Mouse (Mus musculus) gastrocnemius, postnatal 4 days (tissue): ENCODE results near the gene B230104I21Rik. TPM values are rescaled to one million over a fixed set of nuclear protein-coding genes. Genes with fewer than 3 reads are reported as not detected.

Source experiments
- DNase-seq, 2 experiments: peaks; one replicate each; pipeline ENCODE4 v3.0.0; 2021 to 2022; ENCODE audit warnings: low spot score in 2 of 2, mixed read lengths in 2 of 2
- total RNA-seq, 2 experiments: library from RNA; stranded (reverse); gene quantifications; 2 replicates each; pipeline ENCODE4 v1.2.3; 2021

Gene B230104I21Rik
- total RNA-seq, 2 experiments from 2014 or later = not detected

GRCm38 (mm10) chr4:154393196-154394122 lies 57.5 kb downstream of the B230104I21Rik start:
- peak in 1 of 2 experiments; percentile 39 for DNase-seq

- DNase-seq = no peak
These were observed 58.3 kb downstream of the B230104I21Rik start for GRCm38 (mm10) chr4:154394123-154394722.

GRCm38 (mm10) chr4:154396652-154397301 lies 60.9 kb downstream of the B230104I21Rik start:
- DNase-seq = no peak

Other genes with a start within 250 kb of the B230104I21Rik start
- under 1 TPM in 1 of 2 experiments, not detected in 1; 0.23 TPM for gene Trp73, start 195.9 kb upstream of the B230104I21Rik start, total RNA-seq
- gene Wrap73, start 193.8 kb upstream of the B230104I21Rik start, total RNA-seq = 10 to 100 TPM; 15.4 to 20.5 TPM
- 10 to 100 TPM; 81.6 to 88.5 TPM for gene Tprgl, start 175.5 kb upstream of the B230104I21Rik start, total RNA-seq
- gene Megf6, start 165.4 kb upstream of the B230104I21Rik start, total RNA-seq = 10 to 100 TPM; 11.3 to 11.6 TPM
- gene Arhgef16, start 34.5 kb upstream of the B230104I21Rik start, total RNA-seq = 1 to 10 TPM; 1.6 to 1.9 TPM